Mouse (Mus musculus) cortical plate, adult 2 months (tissue): Measurements from ENCODE around the gene Foxf2. TPM values are rescaled to one million over a fixed set of nuclear protein-coding genes. Genes with fewer than 3 reads are reported as not detected.
A peak's percentile ranks its signal among the peaks of the same experiment; 100 is the strongest.

Experiments used
- H3K27ac ChIP-seq: fragments of 200-500 bp; 2 replicates; pipeline ENCODE4 v1.5.1; 2012; ENCODE audit warnings: low read length, control low read depth, inconsistent platforms; ENCODE audit not compliant: insufficient read depth
- H3K4me1 ChIP-seq: fragments of 200-500 bp; 2 replicates; pipeline ENCODE4 v1.6.1; 2011; ENCODE audit warnings: low read length; ENCODE audit not compliant: control insufficient read depth, insufficient read depth
- H3K4me3 ChIP-seq: fragments of 200-500 bp; 2 replicates; pipeline ENCODE4 v1.5.1; 2011; ENCODE audit warnings: mild to moderate bottlenecking, low read length, control low read depth; ENCODE audit not compliant: insufficient read depth
- CTCF ChIP-seq: fragments of 200-500 bp; IDR thresholded peaks from 2 replicates; pipeline ENCODE4 v1.5.1; 2011; ENCODE audit warnings: mild to moderate bottlenecking, control low read depth, low read length; ENCODE audit not compliant: insufficient read depth; ENCODE audit errors: extremely low read depth
- POLR2A ChIP-seq: fragments of 200-500 bp; IDR thresholded peaks from 2 replicates; pipeline ENCODE4 v1.6.1; 2011; ENCODE audit warnings: mild to moderate bottlenecking, low read length, control low read depth; ENCODE audit not compliant: insufficient read depth; ENCODE audit errors: extremely low read depth
- polyA plus RNA-seq: library from polyadenylated mRNA; depleted of rRNA; stranded (reverse); fragments of >200 nt; gene quantifications from 2 replicates; pipeline ENCODE4 v1.2.3, GENCODE M21; 2012

The Foxf2 gene
- polyA plus RNA-seq, 1 experiment: 5.8 TPM

- TF ChIP-seq CTCF: no peak
- no peak for TF ChIP-seq POLR2A
- Histone ChIP-seq H3K27ac (0 out of 2 replicates have a peak overlapping the region, but pooled peaks have one; percentile 37), H3K4me3 (peak overlapping the region; percentile 21; the same call in 1 of the 2 replicates), H3K4me1 (no peaks in the 10 kb centered on the region)
These were observed 7.6 kb upstream of the Foxf2 start for GRCm38 (mm10) chr13:31618001-31618400.

- TF ChIP-seq CTCF: peak; percentile 63
- TF ChIP-seq POLR2A: no peak
- peak overlapping the region; percentile 21; the same call in 1 of the 2 replicates for H3K4me3 ChIP-seq
These were observed 7.2 kb upstream of the Foxf2 start for GRCm38 (mm10) chr13:31618416-31618815.

GRCm38 (mm10) chr13:31618919-31619655, 6.5 kb upstream of the Foxf2 start:
- H3K4me1 ChIP-seq: no peaks in the 10 kb centered on the region
- TF ChIP-seq POLR2A (no peak), CTCF (no peak)
- no peak overlapping the region for H3K4me3 ChIP-seq
- peak overlapping the region; percentile 62; the same call in 1 of the 2 replicates for H3K27ac ChIP-seq

More at GRCm38 (mm10) chr13:31618416-31618815, 7.2 kb upstream of the Foxf2 start:
- Histone ChIP-seq H3K4me1 (no peaks in the 10 kb centered on the region), H3K27ac (no peak overlapping the region)

GRCm38 (mm10) chr13:31619826-31620498, 5.7 kb upstream of the Foxf2 start:
- peak overlapping the region; percentile 62 for H3K27ac ChIP-seq

GRCm38 (mm10) chr13:31620499-31620847, 5.1 kb upstream of the Foxf2 start:
- H3K4me1 ChIP-seq: no peaks in the 10 kb centered on the region
- no peak overlapping the region for H3K4me3 ChIP-seq
- 0 out of 2 replicates have a peak overlapping the region, but pooled peaks have one; percentile 38 for H3K27ac ChIP-seq
- TF ChIP-seq CTCF (no peak), POLR2A (no peak)

More at GRCm38 (mm10) chr13:31619826-31620498, 5.7 kb upstream of the Foxf2 start:
- Histone ChIP-seq H3K4me3 (no peak overlapping the region), H3K4me1 (no peaks in the 10 kb centered on the region)
- TF ChIP-seq POLR2A (no peak), CTCF (no peak)

GRCm38 (mm10) chr13:31620937-31621336, 4.7 kb upstream of the Foxf2 start:
- Histone ChIP-seq H3K4me1 (no peaks in the 10 kb centered on the region), H3K4me3 (no peak overlapping the region), H3K27ac (no peak overlapping the region)
- TF ChIP-seq POLR2A: no peak
- no peak for TF ChIP-seq CTCF

GRCm38 (mm10) chr13:31621741-31622140, 3.9 kb upstream of the Foxf2 start:
- TF ChIP-seq POLR2A (no peak), CTCF (no peak)
- no peak overlapping the region for H3K4me3 ChIP-seq
- H3K4me1 ChIP-seq: no peaks in the 10 kb centered on the region
- H3K27ac ChIP-seq: no peak overlapping the region

GRCm38 (mm10) chr13:31622371-31622770, 3.2 kb upstream of the Foxf2 start:
- no peak for TF ChIP-seq POLR2A
- TF ChIP-seq CTCF: no peak

GRCm38 (mm10) chr13:31623291-31623690, 2.3 kb upstream of the Foxf2 start:
- Histone ChIP-seq H3K4me3 (no peak overlapping the region), H3K27ac (no peak overlapping the region), H3K4me1 (no peaks in the 10 kb centered on the region)
- no peak for TF ChIP-seq POLR2A
- no peak for TF ChIP-seq CTCF

More at GRCm38 (mm10) chr13:31622371-31622770, 3.2 kb upstream of the Foxf2 start:
- H3K4me1 ChIP-seq: no peaks in the 10 kb centered on the region
- no peak overlapping the region for H3K4me3 ChIP-seq
- H3K27ac ChIP-seq: no peak overlapping the region
